Mouse (Mus musculus) activated CD4-positive, CD25-positive, alpha-beta regulatory T cell, adult 4 months (primary cell): Measurements from ENCODE around the gene Ugt1a10. TPM values are rescaled to one million over a fixed set of nuclear protein-coding genes. Genes with fewer than 3 reads are reported as not detected.
"Not testable (repeated sequence)": the region's sequence is repeated elsewhere in the genome, so short reads cannot be mapped to it uniquely, and the experiment has no call there.

Source experiments
- ATAC-seq: one replicate; pipeline ENCODE4 v1.8.0; 2017
- polyA plus RNA-seq, 2 experiments: library from polyadenylated mRNA; unstranded; fragments of 100-300 nt; shearing (Covaris generic); gene quantifications; one replicate each; pipeline ENCODE4 v1.2.1; 2017

Ugt1a10 gene
- polyA plus RNA-seq, 2 experiments from 2014 or later, result not detected

GRCm38 (mm10) chr1:88140492-88140891 lies 85.3 kb downstream of the Ugt1a10 start:
- not testable (repeated sequence) for ATAC-seq

GRCm38 (mm10) chr1:88143966-88144675 lies 88.9 kb downstream of the Ugt1a10 start:
- ATAC-seq, result not testable (repeated sequence)

- not testable (repeated sequence) for ATAC-seq
Observed at GRCm38 (mm10) chr1:88145278-88145677, 90.1 kb downstream of the Ugt1a10 start.

GRCm38 (mm10) chr1:88150133-88150532 lies 94.9 kb downstream of the Ugt1a10 start:
- ATAC-seq, result not testable (repeated sequence)

GRCm38 (mm10) chr1:88158430-88158829 lies 103.2 kb downstream of the Ugt1a10 start:
- ATAC-seq, result no peak

GRCm38 (mm10) chr1:88165711-88166110 lies 110.5 kb downstream of the Ugt1a10 start, which contains the start of gene Ugt1a5:
Gene Ugt1a5 (plus strand): TSS chr1:88166012.
- no peak for ATAC-seq

GRCm38 (mm10) chr1:88172190-88172589 lies 117.0 kb downstream of the Ugt1a10 start:
- ATAC-seq, result not testable (repeated sequence)

- ATAC-seq, result no peak
Observed at GRCm38 (mm10) chr1:88179657-88180056, 124.5 kb downstream of the Ugt1a10 start.

- no peak for ATAC-seq
Observed at GRCm38 (mm10) chr1:88186325-88186935, 131.2 kb downstream of the Ugt1a10 start.

- ATAC-seq, result no peak
Observed at GRCm38 (mm10) chr1:88192136-88192535, 136.9 kb downstream of the Ugt1a10 start.

- no peak for ATAC-seq
Observed at GRCm38 (mm10) chr1:88195687-88196086, 140.5 kb downstream of the Ugt1a10 start.

- no peak for ATAC-seq
Observed at GRCm38 (mm10) chr1:88197443-88197842, 142.3 kb downstream of the Ugt1a10 start.

- no peak for ATAC-seq
Observed at GRCm38 (mm10) chr1:88199996-88200395, 144.8 kb downstream of the Ugt1a10 start.

- ATAC-seq, result no peak
Observed at GRCm38 (mm10) chr1:88200456-88200855, 145.3 kb downstream of the Ugt1a10 start, which contains the start of gene Ugt1a2. Gene Ugt1a2 (plus strand): TSS chr1:88200601.

GRCm38 (mm10) chr1:88205294-88205922 lies 150.2 kb downstream of the Ugt1a10 start, which contains the start of gene Dnajb3:
Gene Dnajb3 (minus strand): TSS chr1:88205782.
- ATAC-seq, result peak; percentile 77

- ATAC-seq, result no peak
Observed at GRCm38 (mm10) chr1:88206843-88207479, 151.8 kb downstream of the Ugt1a10 start.

- no peak for ATAC-seq
Observed at GRCm38 (mm10) chr1:88211812-88212211, 156.6 kb downstream of the Ugt1a10 start, which contains the start of gene Ugt1a1. Gene Ugt1a1 (plus strand): TSS chr1:88211959.

GRCm38 (mm10) chr1:88212341-88213045 lies 157.3 kb downstream of the Ugt1a10 start:
- no peak for ATAC-seq

- no peak for ATAC-seq
Observed at GRCm38 (mm10) chr1:88213061-88213460, 157.9 kb downstream of the Ugt1a10 start.

- ATAC-seq, result no peak
Observed at GRCm38 (mm10) chr1:88213766-88214461, 158.7 kb downstream of the Ugt1a10 start.

- no peak for ATAC-seq
Observed at GRCm38 (mm10) chr1:88214462-88214952, 159.3 kb downstream of the Ugt1a10 start.
